Comparison of ENCODE assay signal across 12 mouse cellular contexts in genomic region chr3:27290945-27291344, GRCm38 (mm10). TPM values are rescaled to one million over a fixed set of nuclear protein-coding genes. Genes with fewer than 3 reads are reported as not detected.
A peak's percentile ranks its signal among the peaks of the same experiment; 100 is the strongest.
DNase-seq lines count a peak whose midpoint lies in the region; ATAC-seq and TF ChIP-seq lines count a peak whose summit lies in the region.
"Not testable (repeated sequence)": the region's sequence is repeated elsewhere in the genome, so short reads cannot be mapped to it uniquely, and the experiment has no call there.
"Had no signal": no experiment of that assay in that cellular context is flagged by ENCODE, and none has a peak within 500 bp of the region (broad histone marks: within the 10 kb centered on the region; RNA-seq: fewer than 3 reads in every experiment).

No protein-coding gene starts in this region.

- not testable (repeated sequence) for H3K4me2 ChIP-seq in lung, postnatal 0 days (replicated peaks; ENCODE audit: low read depth, low read length)

- not testable (repeated sequence) for H3K36me3 ChIP-seq in G1E (replicated peaks); lung, postnatal 0 days (ENCODE audit: insufficient read depth, low read length)

- WGBS in lung, postnatal 0 days = 79% methylated on average over 5 of the region's 5 CpGs

- H3K9me3 ChIP-seq in G1E (replicated peaks); lung, postnatal 0 days (ENCODE audit: low read length): not testable (repeated sequence)

- H3K4me3 ChIP-seq in G1E (ENCODE audit: low read depth, low read length); lung, postnatal 0 days (ENCODE audit: low read depth, low read length): not testable (repeated sequence)

- DNase-seq in A20 (ENCODE audit: low read depth, low spot score) = peak; percentile 40
- not testable (repeated sequence) for DNase-seq in G1E (ENCODE audit: low spot score); lung, postnatal 0 days (ENCODE audit: low spot score)
- DNase-seq in adrenal gland, postnatal 36 days = peak; percentile 15 to 26

- TF ChIP-seq CTCF in G1E (IDR thresholded peaks at IDR 0.05; ENCODE audit: low read depth, low read length); lung, postnatal 0 days (IDR thresholded peaks at IDR 0.05): not testable (repeated sequence)

- H3K27me3 ChIP-seq in G1E (ENCODE audit: insufficient read depth, low read length); lung, postnatal 0 days (replicated peaks; ENCODE audit: insufficient read depth, low read length): not testable (repeated sequence)

- not testable (repeated sequence) for H3K9ac ChIP-seq in lung, postnatal 0 days (replicated peaks; ENCODE audit: low read depth)

- TF ChIP-seq EP300 in lung, postnatal 0 days (IDR thresholded peaks at IDR 0.05) = not testable (repeated sequence)

- H3K4me1 ChIP-seq in G1E (ENCODE audit: insufficient read depth, low read depth, low read length) = peaks cover 60% of the 10 kb centered on the region
- H3K4me1 ChIP-seq in lung, postnatal 0 days (ENCODE audit: insufficient read depth, low read depth, low read length) = peaks cover 11% of the 10 kb centered on the region; the same call in 1 of the 2 replicates

- not testable (repeated sequence) for H3K27ac ChIP-seq in lung, postnatal 0 days (ENCODE audit: low read length)

- peak; percentile 66 for ATAC-seq in G1E (ENCODE audit: extremely low read depth, insufficient number of reproducible peaks, low FRiP score, poor library complexity, severe bottlenecking)
- peak; percentile 84 for ATAC-seq in erythroid progenitor cell, adult 5-6 weeks (replicated peaks; ENCODE audit: low FRiP score, poor library complexity, severe bottlenecking)
- ATAC-seq in inflammation-experienced regulatory T-cells, adult 6 months = peak; percentile 76
- ATAC-seq in lung, postnatal 0 days = 0 out of 2 replicates have a peak, but pooled peaks have one; percentile 41
- peak; percentile 57; the same call in 1 of the 2 replicates for ATAC-seq in monocyte, adult 5-6 weeks (replicated peaks; ENCODE audit: insufficient number of reproducible peaks, low FRiP score, low TSS enrichment, poor library complexity, severe bottlenecking)

RNA-seq across cellular contexts. Expression of gene Tnfsf10, which starts 25.9 kb away (rescaled TPM):
- total RNA-seq in G1E (2014; fragmentation: Nextera tagmentation) (2.6 and 4.8 TPM in 2 replicates), G1E (2017) (4.7 and 5.3 TPM in 2 replicates)
- 0.03 and 0.14 TPM in 2 replicates for polyA plus RNA-seq in G1E (2012)
- total RNA-seq in adrenal gland, postnatal 36 days (2021) = 10 to 100 TPM in 1 of 2 experiments, 1 to 10 TPM in 1; 8.3 to 11.6 TPM
- not detected in 2 replicates for total RNA-seq in erythroid progenitor cell, adult 5-6 weeks (2015; ENCODE audit: low replicate concordance)
- total RNA-seq in erythroid progenitor cell, adult 5-6 weeks (2017; ENCODE audit: low replicate concordance) = 1.3 and 1.4 TPM in 2 replicates
- polyA plus RNA-seq in inflammation-experienced regulatory T-cells, adult 6 months (2017; shearing (Covaris generic)) = 10 to 100 TPM; 17.7 to 30.1 (median 22.4) TPM
- polyA plus RNA-seq in lung, postnatal 0 days (2015; fragmentation: Nextera tagmentation; extraction: Ambion mirVana) = 8.1 and 10.5 TPM in 2 replicates
- total RNA-seq in monocyte, adult 5-6 weeks (2017) = 1.7 to 3.8 TPM (median 3.1 TPM) in 3 replicates
- polyA plus RNA-seq: erythroblast, embryonic 14.5 days; forebrain, embryonic 12.5 days; heart, embryonic 10.5 days; hindbrain, embryonic 12.5 days; limb, embryonic 10.5 days had no signal
